Mouse (Mus musculus): ENCODE measurements around the gene Hnrnpr.

The Hnrnpr gene

DNA sequence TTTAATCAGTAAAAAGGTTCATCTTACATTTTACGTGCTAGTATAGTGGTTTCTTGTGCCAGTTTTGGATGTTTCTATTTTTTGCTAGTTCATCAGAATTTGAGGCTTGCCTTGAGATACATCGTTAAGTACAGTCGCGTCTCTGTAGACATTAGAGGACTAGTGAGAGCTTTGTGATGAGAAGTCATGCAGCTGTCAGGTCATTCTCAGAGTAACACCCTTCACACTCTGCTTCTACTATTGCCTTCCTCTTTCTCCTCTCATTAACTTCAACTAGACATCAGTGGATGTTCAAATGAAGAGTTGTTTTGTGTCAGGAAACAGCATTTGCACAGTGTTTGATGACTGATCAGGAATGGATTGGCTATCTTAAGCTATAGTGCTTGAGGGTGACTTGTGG lies 1.9 kb downstream of the Hnrnpr start:
- peaks cover 34% of the 10 kb centered on the region for H3K36me3 ChIP-seq (ENCODE audit: insufficient read depth, low read length)
- H3K27me3 ChIP-seq (ENCODE audit: insufficient read depth, low read length) = no peaks in the 10 kb centered on the region
- H3K9me3 ChIP-seq (ENCODE audit: low read length) = no peaks in the 10 kb centered on the region
- TF ChIP-seq CTCF (conservative IDR thresholded peaks at IDR 0.05; ENCODE audit: low read length) (no peak), NANOG (IDR thresholded peaks at IDR 0.05; ENCODE audit: borderline replicate concordance, low read length) (no peak), POU5F1 (IDR thresholded peaks at IDR 0.05; ENCODE audit: borderline replicate concordance, low read length) (no peak)
- H3K4me3 ChIP-seq (replicated peaks; ENCODE audit: low read length) = peak overlapping the region; percentile 94
- peaks cover 69% of the 10 kb centered on the region for H3K4me1 ChIP-seq (replicated peaks; ENCODE audit: low read depth, low read length)

DNA sequence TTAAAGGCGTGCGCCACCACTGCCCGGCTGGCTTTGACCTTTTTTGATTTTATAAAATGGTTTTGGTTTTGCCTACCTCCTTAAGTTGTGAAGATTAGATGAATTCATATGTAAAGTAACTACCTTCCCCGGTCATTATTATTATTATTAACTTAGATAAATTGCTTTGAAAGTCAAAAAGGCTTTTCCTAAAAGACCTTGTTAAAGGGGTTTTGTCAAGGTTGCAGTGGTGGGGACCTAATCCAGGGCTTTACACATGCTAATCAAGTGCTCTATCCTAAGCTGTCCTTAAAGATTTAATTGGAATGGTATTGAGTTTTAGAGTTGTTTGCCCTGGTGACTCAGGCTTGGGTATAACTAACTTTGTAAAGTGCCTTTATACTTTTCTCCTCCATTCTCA lies 6.9 kb downstream of the Hnrnpr start:
- TF ChIP-seq CTCF (conservative IDR thresholded peaks at IDR 0.05; ENCODE audit: low read length) (no peak), NANOG (IDR thresholded peaks at IDR 0.05; ENCODE audit: borderline replicate concordance, low read length) (peak; percentile 82)
- peaks cover 80% of the 10 kb centered on the region for H3K36me3 ChIP-seq (ENCODE audit: insufficient read depth, low read length)
- peaks cover 71% of the 10 kb centered on the region for H3K4me1 ChIP-seq (replicated peaks; ENCODE audit: low read depth, low read length)
- no peaks in the 10 kb centered on the region for H3K27me3 ChIP-seq (ENCODE audit: insufficient read depth, low read length)
- H3K4me3 ChIP-seq (replicated peaks; ENCODE audit: low read length) = no peak overlapping the region
- H3K9me3 ChIP-seq (ENCODE audit: low read length) = no peaks in the 10 kb centered on the region

DNA sequence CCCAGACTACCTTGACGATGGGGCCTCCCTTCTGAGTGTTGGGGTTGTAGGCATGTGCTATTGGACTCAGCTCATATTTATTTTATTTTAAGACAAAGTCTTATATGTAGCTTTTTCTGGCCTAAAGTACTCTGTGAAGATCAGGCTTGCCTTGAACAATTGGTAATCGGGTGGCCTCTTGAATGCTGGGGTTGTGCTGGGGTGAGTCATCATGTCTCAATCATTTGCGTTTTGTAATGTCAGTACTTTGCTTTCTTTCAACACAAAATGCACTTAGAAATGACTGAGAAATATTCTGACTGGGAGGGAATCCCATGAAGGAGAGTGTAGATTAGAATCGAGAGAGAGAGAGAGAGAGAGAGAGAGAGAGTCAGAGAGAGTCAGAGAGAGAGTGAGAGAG lies 9.3 kb downstream of the Hnrnpr start:
- peaks cover 55% of the 10 kb centered on the region for H3K4me1 ChIP-seq (replicated peaks; ENCODE audit: low read depth, low read length)
- no peaks in the 10 kb centered on the region for H3K9me3 ChIP-seq (ENCODE audit: low read length)
- no peak for TF ChIP-seq NANOG (IDR thresholded peaks at IDR 0.05; ENCODE audit: borderline replicate concordance, low read length)
- TF ChIP-seq CTCF (conservative IDR thresholded peaks at IDR 0.05; ENCODE audit: low read length) = no peak
- TF ChIP-seq POU5F1 (IDR thresholded peaks at IDR 0.05; ENCODE audit: borderline replicate concordance, low read length) = no peak
- H3K4me3 ChIP-seq (replicated peaks; ENCODE audit: low read length) = no peak overlapping the region
- H3K27me3 ChIP-seq (ENCODE audit: insufficient read depth, low read length) = no peaks in the 10 kb centered on the region
- peaks cover 84% of the 10 kb centered on the region for H3K36me3 ChIP-seq (ENCODE audit: insufficient read depth, low read length)

GRCm38 (mm10) chr4:136324226-136324625 lies 13.5 kb downstream of the Hnrnpr start:
- peaks cover 92% of the 10 kb centered on the region for H3K36me3 ChIP-seq (ENCODE audit: insufficient read depth, low read length)
- H3K27me3 ChIP-seq (ENCODE audit: insufficient read depth, low read length) = no peaks in the 10 kb centered on the region
- no peak overlapping the region for H3K4me3 ChIP-seq (replicated peaks; ENCODE audit: low read length)
- H3K9me3 ChIP-seq (ENCODE audit: low read length) = no peaks in the 10 kb centered on the region
- TF ChIP-seq POU5F1 (IDR thresholded peaks at IDR 0.05; ENCODE audit: borderline replicate concordance, low read length) (no peak), CTCF (conservative IDR thresholded peaks at IDR 0.05; ENCODE audit: low read length) (no peak), NANOG (IDR thresholded peaks at IDR 0.05; ENCODE audit: borderline replicate concordance, low read length) (no peak)
- H3K4me1 ChIP-seq (replicated peaks; ENCODE audit: low read depth, low read length) = peaks cover 21% of the 10 kb centered on the region

GRCm38 (mm10) chr4:136327238-136327637 lies 16.5 kb downstream of the Hnrnpr start:
- no peaks in the 10 kb centered on the region for H3K9me3 ChIP-seq (ENCODE audit: low read length)
- H3K4me3 ChIP-seq (replicated peaks; ENCODE audit: low read length) = no peak overlapping the region
- peaks cover 92% of the 10 kb centered on the region for H3K36me3 ChIP-seq (ENCODE audit: insufficient read depth, low read length)
- TF ChIP-seq CTCF (conservative IDR thresholded peaks at IDR 0.05; ENCODE audit: low read length) (no peak), NANOG (IDR thresholded peaks at IDR 0.05; ENCODE audit: borderline replicate concordance, low read length) (no peak), POU5F1 (IDR thresholded peaks at IDR 0.05; ENCODE audit: borderline replicate concordance, low read length) (no peak)
- peaks cover 8% of the 10 kb centered on the region for H3K4me1 ChIP-seq (replicated peaks; ENCODE audit: low read depth, low read length)
- H3K27me3 ChIP-seq (ENCODE audit: insufficient read depth, low read length) = no peaks in the 10 kb centered on the region

- Histone ChIP-seq H3K4me3 (replicated peaks; ENCODE audit: low read length) (no peak overlapping the region), H3K36me3 (ENCODE audit: insufficient read depth, low read length) (peaks cover 92% of the 10 kb centered on the region), H3K4me1 (replicated peaks; ENCODE audit: low read depth, low read length) (peaks cover 8% of the 10 kb centered on the region), H3K27me3 (ENCODE audit: insufficient read depth, low read length) (no peaks in the 10 kb centered on the region), H3K9me3 (ENCODE audit: low read length) (no peaks in the 10 kb centered on the region)
- TF ChIP-seq CTCF (conservative IDR thresholded peaks at IDR 0.05; ENCODE audit: low read length) = no peak
Measured at GRCm38 (mm10) chr4:136328115-136328514, 17.4 kb downstream of the Hnrnpr start.

- H3K4me1 ChIP-seq (replicated peaks; ENCODE audit: low read depth, low read length) = peaks cover 4% of the 10 kb centered on the region; the same call in 1 of the 2 replicates
- no peak overlapping the region for H3K4me3 ChIP-seq (replicated peaks; ENCODE audit: low read length)
- H3K36me3 ChIP-seq (ENCODE audit: insufficient read depth, low read length) = peaks cover 93% of the 10 kb centered on the region
- no peaks in the 10 kb centered on the region for H3K27me3 ChIP-seq (ENCODE audit: insufficient read depth, low read length)
- TF ChIP-seq CTCF (conservative IDR thresholded peaks at IDR 0.05; ENCODE audit: low read length) = no peak
- TF ChIP-seq POU5F1 (IDR thresholded peaks at IDR 0.05; ENCODE audit: borderline replicate concordance, low read length) = no peak
- no peak for TF ChIP-seq NANOG (IDR thresholded peaks at IDR 0.05; ENCODE audit: borderline replicate concordance, low read length)
- H3K9me3 ChIP-seq (ENCODE audit: low read length) = no peaks in the 10 kb centered on the region
Measured at GRCm38 (mm10) chr4:136331709-136332108, 21.0 kb downstream of the Hnrnpr start.

DNA sequence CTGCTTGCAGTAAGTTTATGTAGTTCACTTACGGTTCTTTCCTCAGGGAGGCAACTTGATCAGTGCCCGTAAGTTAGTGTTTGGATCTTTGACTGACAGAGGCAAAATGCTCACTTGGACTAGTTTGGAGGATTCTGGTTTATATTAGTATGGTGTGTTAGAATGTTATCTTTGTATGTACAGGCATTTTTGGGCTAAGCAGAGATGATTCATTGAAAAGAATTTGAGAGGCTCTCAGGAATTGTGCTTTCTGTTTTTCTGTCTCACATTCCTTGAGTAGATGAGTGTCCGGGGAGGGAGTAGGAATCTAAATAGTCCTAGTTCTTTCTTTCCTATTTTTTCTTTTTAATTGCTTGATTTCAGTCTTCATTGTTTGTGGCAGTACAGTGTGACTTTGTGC lies 22.4 kb downstream of the Hnrnpr start:
- Histone ChIP-seq H3K27me3 (ENCODE audit: insufficient read depth, low read length) (no peaks in the 10 kb centered on the region), H3K4me3 (replicated peaks; ENCODE audit: low read length) (no peak overlapping the region), H3K36me3 (ENCODE audit: insufficient read depth, low read length) (peaks cover 92% of the 10 kb centered on the region), H3K4me1 (replicated peaks; ENCODE audit: low read depth, low read length) (peaks cover 10% of the 10 kb centered on the region; the same call in 1 of the 2 replicates), H3K9me3 (ENCODE audit: low read length) (no peaks in the 10 kb centered on the region)
- TF ChIP-seq POU5F1 (IDR thresholded peaks at IDR 0.05; ENCODE audit: borderline replicate concordance, low read length) (no peak), CTCF (conservative IDR thresholded peaks at IDR 0.05; ENCODE audit: low read length) (no peak), NANOG (IDR thresholded peaks at IDR 0.05; ENCODE audit: borderline replicate concordance, low read length) (no peak)

GRCm38 (mm10) chr4:136335065-136335464 lies 24.3 kb downstream of the Hnrnpr start:
- Histone ChIP-seq H3K4me3 (replicated peaks; ENCODE audit: low read length) (no peak overlapping the region), H3K4me1 (replicated peaks; ENCODE audit: low read depth, low read length) (peaks cover 10% of the 10 kb centered on the region; the same call in 1 of the 2 replicates), H3K9me3 (ENCODE audit: low read length) (no peaks in the 10 kb centered on the region), H3K36me3 (ENCODE audit: insufficient read depth, low read length) (peaks cover 92% of the 10 kb centered on the region), H3K27me3 (ENCODE audit: insufficient read depth, low read length) (no peaks in the 10 kb centered on the region)
- TF ChIP-seq CTCF (conservative IDR thresholded peaks at IDR 0.05; ENCODE audit: low read length) = no peak
- TF ChIP-seq NANOG (IDR thresholded peaks at IDR 0.05; ENCODE audit: borderline replicate concordance, low read length) = no peak
- no peak for TF ChIP-seq POU5F1 (IDR thresholded peaks at IDR 0.05; ENCODE audit: borderline replicate concordance, low read length)

Data from E14TG2a.4 (cell line).